Mouse (Mus musculus): ENCODE measurements at regions not wholly inside any gene's neighbourhood (a gene's known extent, or its start where the extent isn't known, plus 50 kb on each side); places are given as distances from the start of the nearest gene placed in this dataset.

- ATAC-seq (no peak), DNase-seq (no peak)
- no peak overlapping the region for H3K9ac ChIP-seq (replicated peaks)
- no peaks in the 10 kb centered on the region for H3K36me3 ChIP-seq (replicated peaks; ENCODE audit: insufficient read depth, low read length)
- 85% methylated on average over 9 of the region's 9 CpGs for WGBS (ENCODE audit: insufficient replicate concordance)
- no peak overlapping the region for H3K4me2 ChIP-seq (ENCODE audit: low read depth, low read length)
- no peaks in the 10 kb centered on the region for H3K27me3 ChIP-seq (ENCODE audit: insufficient read depth, low read length)
- TF ChIP-seq EP300 (IDR thresholded peaks at IDR 0.05; ENCODE audit: low read depth): no peak
- TF ChIP-seq CTCF (IDR thresholded peaks at IDR 0.05; ENCODE audit: low read depth): no peak
- no peak overlapping the region for H3K27ac ChIP-seq (ENCODE audit: low read depth)
- H3K9me3 ChIP-seq (ENCODE audit: low read length): no peaks in the 10 kb centered on the region
- no peak overlapping the region for H3K4me3 ChIP-seq (ENCODE audit: low read depth, low read length)
- peaks cover 15% of the 10 kb centered on the region for H3K4me1 ChIP-seq (ENCODE audit: insufficient read depth)
These were observed 223.2 kb downstream of the Fam49a start for GRCm38 (mm10) chr12:12484921-12485680.

GRCm38 (mm10) chr12:12480451-12480850, 218.5 kb downstream of the Fam49a start:
- no peak for ATAC-seq
- Histone ChIP-seq H3K9ac (replicated peaks) (no peak overlapping the region), H3K4me3 (ENCODE audit: low read depth, low read length) (no peak overlapping the region), H3K4me2 (ENCODE audit: low read depth, low read length) (no peak overlapping the region), H3K27ac (ENCODE audit: low read depth) (no peak overlapping the region), H3K27me3 (ENCODE audit: insufficient read depth, low read length) (no peaks in the 10 kb centered on the region), H3K36me3 (replicated peaks; ENCODE audit: insufficient read depth, low read length) (no peaks in the 10 kb centered on the region), H3K9me3 (ENCODE audit: low read length) (no peaks in the 10 kb centered on the region), H3K4me1 (ENCODE audit: insufficient read depth) (peaks cover 3% of the 10 kb centered on the region; the same call in 1 of the 2 replicates)
- TF ChIP-seq CTCF (IDR thresholded peaks at IDR 0.05; ENCODE audit: low read depth) (no peak), EP300 (IDR thresholded peaks at IDR 0.05; ENCODE audit: low read depth) (no peak)
- no peak for DNase-seq
- WGBS (ENCODE audit: insufficient replicate concordance): 83% methylated on average over 2 of the region's 2 CpGs

- H3K4me2 ChIP-seq (ENCODE audit: low read depth, low read length): no peak overlapping the region
- no peak overlapping the region for H3K9ac ChIP-seq (replicated peaks)
- no peaks in the 10 kb centered on the region for H3K27me3 ChIP-seq (ENCODE audit: insufficient read depth, low read length)
- 21% methylated on average over 2 of the region's 2 CpGs for WGBS (ENCODE audit: insufficient replicate concordance)
- TF ChIP-seq CTCF (IDR thresholded peaks at IDR 0.05; ENCODE audit: low read depth) (no peak), EP300 (IDR thresholded peaks at IDR 0.05; ENCODE audit: low read depth) (peak; percentile 61)
- ATAC-seq (peak; percentile 68), DNase-seq (peak; percentile 26)
- peaks cover 9% of the 10 kb centered on the region for H3K4me1 ChIP-seq (ENCODE audit: insufficient read depth)
- H3K9me3 ChIP-seq (ENCODE audit: low read length): no peaks in the 10 kb centered on the region
- H3K36me3 ChIP-seq (replicated peaks; ENCODE audit: insufficient read depth, low read length): no peaks in the 10 kb centered on the region
- no peak overlapping the region for H3K4me3 ChIP-seq (ENCODE audit: low read depth, low read length)
- no peak overlapping the region for H3K27ac ChIP-seq (ENCODE audit: low read depth)
These were observed 190.1 kb downstream of the Fam49a start for GRCm38 (mm10) chr12:12452086-12452485.

- Histone ChIP-seq H3K4me1 (ENCODE audit: insufficient read depth) (peaks cover under 1% of the 10 kb centered on the region; the same call in 1 of the 2 replicates), H3K4me3 (ENCODE audit: low read depth, low read length) (no peak overlapping the region), H3K9ac (replicated peaks) (no peak overlapping the region), H3K9me3 (ENCODE audit: low read length) (no peaks in the 10 kb centered on the region), H3K27ac (ENCODE audit: low read depth) (no peak overlapping the region), H3K4me2 (ENCODE audit: low read depth, low read length) (no peak overlapping the region), H3K36me3 (replicated peaks; ENCODE audit: insufficient read depth, low read length) (no peaks in the 10 kb centered on the region), H3K27me3 (ENCODE audit: insufficient read depth, low read length) (no peaks in the 10 kb centered on the region)
- no peak for ATAC-seq
- WGBS (ENCODE audit: insufficient replicate concordance): 82% methylated on average over 2 of the region's 2 CpGs
- TF ChIP-seq EP300 (IDR thresholded peaks at IDR 0.05; ENCODE audit: low read depth): no peak
- no peak for TF ChIP-seq CTCF (IDR thresholded peaks at IDR 0.05; ENCODE audit: low read depth)
- no peak for DNase-seq
These were observed 184.8 kb downstream of the Fam49a start for GRCm38 (mm10) chr12:12446768-12447167.

- no peak overlapping the region for H3K4me2 ChIP-seq (ENCODE audit: low read depth, low read length)
- no peak overlapping the region for H3K4me3 ChIP-seq (ENCODE audit: low read depth, low read length)
- H3K4me1 ChIP-seq (ENCODE audit: insufficient read depth): no peaks in the 10 kb centered on the region
- TF ChIP-seq EP300 (IDR thresholded peaks at IDR 0.05; ENCODE audit: low read depth): no peak
- H3K36me3 ChIP-seq (replicated peaks; ENCODE audit: insufficient read depth, low read length): no peaks in the 10 kb centered on the region
- WGBS (ENCODE audit: insufficient replicate concordance): 82% methylated on average over 3 of the region's 3 CpGs
- DNase-seq (no peak), ATAC-seq (no peak)
- no peaks in the 10 kb centered on the region for H3K9me3 ChIP-seq (ENCODE audit: low read length)
- H3K27me3 ChIP-seq (ENCODE audit: insufficient read depth, low read length): no peaks in the 10 kb centered on the region
- H3K9ac ChIP-seq (replicated peaks): no peak overlapping the region
- no peak overlapping the region for H3K27ac ChIP-seq (ENCODE audit: low read depth)
These were observed 184.3 kb downstream of the Fam49a start for GRCm38 (mm10) chr12:12446281-12446680.

- no peak overlapping the region for H3K4me3 ChIP-seq (ENCODE audit: low read depth, low read length)
- TF ChIP-seq CTCF (IDR thresholded peaks at IDR 0.05; ENCODE audit: low read depth): no peak
- no peak for TF ChIP-seq EP300 (IDR thresholded peaks at IDR 0.05; ENCODE audit: low read depth)
- H3K4me1 ChIP-seq (ENCODE audit: insufficient read depth): no peaks in the 10 kb centered on the region
- 40% methylated on average over 4 of the region's 4 CpGs for WGBS (ENCODE audit: insufficient replicate concordance)
- ATAC-seq: no peak
- no peak overlapping the region for H3K4me2 ChIP-seq (ENCODE audit: low read depth, low read length)
- H3K9ac ChIP-seq (replicated peaks): no peak overlapping the region
- no peaks in the 10 kb centered on the region for H3K9me3 ChIP-seq (ENCODE audit: low read length)
- no peaks in the 10 kb centered on the region for H3K36me3 ChIP-seq (replicated peaks; ENCODE audit: insufficient read depth, low read length)
- DNase-seq: no peak
- H3K27ac ChIP-seq (ENCODE audit: low read depth): no peak overlapping the region
- H3K27me3 ChIP-seq (ENCODE audit: insufficient read depth, low read length): no peaks in the 10 kb centered on the region
These were observed 180.9 kb downstream of the Fam49a start for GRCm38 (mm10) chr12:12442872-12443271.

All from liver, postnatal 0 days (tissue).